Mouse (Mus musculus) heart, embryonic 12.5 days (tissue): ENCODE measurements at regions not wholly inside any gene's neighbourhood (a gene's known extent, or its start where the extent isn't known, plus 50 kb on each side); places are given as distances from the start of the nearest gene placed in this dataset.
"Not testable (repeated sequence)": the region's sequence is repeated elsewhere in the genome, so short reads cannot be mapped to it uniquely, and the experiment has no call there.

Source experiments
- ATAC-seq: fragments of 200-750 bp; cut with Nextera tagmentation; 2 replicates; pipeline ENCODE4 v1.8.0; 2017; ENCODE audit warnings: moderate TSS enrichment, moderate library complexity; ENCODE audit not compliant: insufficient number of reproducible peaks, low FRiP score
- H3K27ac ChIP-seq: fragments of 300-500 bp; sonication (generic); 2 replicates; pipeline ENCODE4 v1.5.1; 2016; ENCODE audit warnings: mild to moderate bottlenecking, moderate library complexity; ENCODE audit not compliant: poor library complexity, severe bottlenecking
- H3K27me3 ChIP-seq: fragments of 300-500 bp; sonication (generic); replicated peaks from 2 replicates; pipeline ENCODE4 v1.6.1; 2016; ENCODE audit warnings: mild to moderate bottlenecking, moderate library complexity
- H3K36me3 ChIP-seq: fragments of 300-500 bp; sonication (generic); 2 replicates; pipeline ENCODE4 v1.6.1; 2016; ENCODE audit warnings: mild to moderate bottlenecking, moderate library complexity
- H3K4me1 ChIP-seq: fragments of 300-500 bp; sonication (generic); replicated peaks from 2 replicates; pipeline ENCODE4 v1.6.1; 2016; ENCODE audit warnings: mild to moderate bottlenecking
- H3K4me2 ChIP-seq: fragments of 300-500 bp; sonication (generic); 2 replicates; pipeline ENCODE4 v1.6.1; 2016; ENCODE audit warnings: mild to moderate bottlenecking, moderate library complexity
- H3K4me3 ChIP-seq: fragments of 300-500 bp; sonication (generic); 2 replicates; pipeline ENCODE4 v1.5.1; 2016; ENCODE audit warnings: mild to moderate bottlenecking
- H3K9ac ChIP-seq: fragments of 300-500 bp; sonication (generic); 2 replicates; pipeline ENCODE4 v1.6.1; 2016; ENCODE audit warnings: mild to moderate bottlenecking, moderate library complexity
- H3K9me3 ChIP-seq: fragments of 300-500 bp; sonication (generic); replicated peaks from 2 replicates; pipeline ENCODE4 v1.6.1; 2016; ENCODE audit warnings: mild to moderate bottlenecking, moderate library complexity
- WGBS: fragments of 180-500 bp; shearing (Covaris S2); methylation state at CpG from one replicate; pipeline ENCODE4 v1.1.7; 2016; 5-methylcytosine and 5-hydroxymethylcytosine counted together

DNA sequence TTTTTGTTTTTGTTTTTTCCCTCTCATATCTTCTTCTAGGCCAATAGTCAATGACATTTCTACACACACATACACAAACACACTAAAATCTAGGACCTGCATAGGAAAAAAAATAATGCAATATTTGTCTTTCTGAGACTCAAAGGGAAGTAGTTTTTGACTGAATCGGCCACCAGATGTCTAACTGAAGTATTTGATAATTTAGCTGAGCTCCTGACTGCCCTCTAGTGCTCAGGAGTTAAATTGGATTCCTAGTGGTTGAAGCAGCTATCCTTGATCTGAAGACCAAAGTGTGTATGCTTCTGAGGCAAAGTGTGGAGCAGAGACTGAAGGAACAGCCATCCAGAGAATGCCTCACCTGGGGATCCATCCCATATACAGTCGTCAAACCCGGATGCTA, 672.2 kb downstream of the Dad1 start:
- H3K27ac ChIP-seq, H3K36me3 ChIP-seq, H3K4me1 ChIP-seq, H3K9ac ChIP-seq, H3K27me3 ChIP-seq, H3K9me3 ChIP-seq, H3K4me3 ChIP-seq, ATAC-seq, H3K4me2 ChIP-seq: not testable (repeated sequence)
- 41% methylated on average over 3 of the region's 3 CpGs for WGBS

- WGBS = 90% methylated on average over 1 of the region's 1 CpGs
- ATAC-seq, H3K36me3 ChIP-seq, H3K27me3 ChIP-seq, H3K4me1 ChIP-seq, H3K9ac ChIP-seq, H3K4me2 ChIP-seq, H3K4me3 ChIP-seq, H3K27ac ChIP-seq, H3K9me3 ChIP-seq: not testable (repeated sequence)
Observed at GRCm38 (mm10) chr14:53576927-53577326, 677.0 kb downstream of the Dad1 start.

DNA sequence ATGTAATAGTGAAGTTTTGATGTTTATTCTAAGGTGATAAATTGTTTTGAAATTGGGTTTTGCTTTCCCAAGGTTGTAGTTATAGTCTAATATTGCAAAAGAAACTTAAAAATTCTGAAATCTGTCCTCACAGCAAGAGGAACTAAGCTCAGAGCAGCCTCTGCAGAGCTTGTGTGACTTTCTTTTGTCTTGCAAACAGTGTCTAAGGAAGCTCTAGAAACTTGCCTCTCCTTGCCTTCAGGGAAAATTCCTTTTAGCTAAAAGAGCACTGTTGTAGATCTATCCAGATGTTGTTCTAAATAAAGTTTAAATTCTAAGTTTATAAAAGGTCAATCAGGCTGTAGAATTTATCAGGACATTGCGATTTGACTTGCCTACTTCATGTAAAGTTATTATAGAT, 681.2 kb downstream of the Dad1 start:
- WGBS = 68% methylated on average over 1 of the region's 1 CpGs

DNA sequence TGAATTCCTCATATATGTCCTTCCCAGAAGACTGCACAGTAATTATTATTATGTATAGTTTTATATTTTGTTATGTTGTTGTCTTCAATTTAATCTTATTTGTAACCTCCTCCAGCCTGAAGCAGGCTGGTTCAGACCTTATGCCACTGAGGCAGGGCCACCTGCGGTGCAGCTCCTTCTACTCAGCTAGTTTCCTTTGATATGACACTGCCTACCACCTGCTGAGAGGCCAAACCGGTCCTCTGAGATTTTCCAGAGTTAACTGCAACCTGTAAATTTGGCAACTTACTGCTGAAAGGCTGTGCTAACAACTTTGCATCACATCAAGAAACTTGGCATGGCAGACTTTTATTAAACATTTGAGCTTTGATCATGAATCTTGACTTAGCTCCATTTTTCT, 691.3 kb downstream of the Dad1 start:
- no peak overlapping the region for H3K27ac ChIP-seq
- no peak for ATAC-seq
- H3K27me3 ChIP-seq = no peaks in the 10 kb centered on the region
- WGBS = 34% methylated on average over 2 of the region's 2 CpGs
- no peaks in the 10 kb centered on the region for H3K4me1 ChIP-seq
- H3K36me3 ChIP-seq = no peaks in the 10 kb centered on the region
- H3K4me3 ChIP-seq = no peak overlapping the region
- H3K9me3 ChIP-seq = no peaks in the 10 kb centered on the region
- no peak overlapping the region for H3K4me2 ChIP-seq
- no peak overlapping the region for H3K9ac ChIP-seq

More for the DNA sequence above, 681.2 kb downstream of the Dad1 start:
- not testable (repeated sequence) for ATAC-seq, H3K4me1 ChIP-seq, H3K27ac ChIP-seq, H3K4me3 ChIP-seq, H3K9me3 ChIP-seq, H3K9ac ChIP-seq, H3K27me3 ChIP-seq, H3K4me2 ChIP-seq, H3K36me3 ChIP-seq

GRCm38 (mm10) chr14:53560146-53560545, 693.8 kb downstream of the Dad1 start:
- ATAC-seq, H3K9me3 ChIP-seq, H3K9ac ChIP-seq, H3K36me3 ChIP-seq, H3K27me3 ChIP-seq, H3K4me2 ChIP-seq, H3K4me3 ChIP-seq, H3K27ac ChIP-seq, H3K4me1 ChIP-seq: not testable (repeated sequence)
- 71% methylated on average over 5 of the region's 5 CpGs for WGBS

- H3K27ac ChIP-seq, H3K4me1 ChIP-seq, H3K4me2 ChIP-seq, H3K9ac ChIP-seq, ATAC-seq, H3K36me3 ChIP-seq, H3K4me3 ChIP-seq, H3K9me3 ChIP-seq, H3K27me3 ChIP-seq: not testable (repeated sequence)
Observed at GRCm38 (mm10) chr14:53559386-53559920, 694.5 kb downstream of the Dad1 start.

GRCm38 (mm10) chr14:53553771-53554170, 700.1 kb downstream of the Dad1 start:
- H3K4me3 ChIP-seq = no peak overlapping the region
- H3K36me3 ChIP-seq = no peaks in the 10 kb centered on the region
- H3K9ac ChIP-seq = no peak overlapping the region
- no peak overlapping the region for H3K27ac ChIP-seq
- H3K4me2 ChIP-seq = no peak overlapping the region
- 0 out of 2 replicates have a peak, but pooled peaks cover 5% of the 10 kb centered on the region for H3K9me3 ChIP-seq
- no peak for ATAC-seq
- no peaks in the 10 kb centered on the region for H3K27me3 ChIP-seq
- H3K4me1 ChIP-seq = no peaks in the 10 kb centered on the region

- not testable (repeated sequence) for H3K4me2 ChIP-seq, ATAC-seq, H3K4me1 ChIP-seq, H3K36me3 ChIP-seq, H3K27me3 ChIP-seq, H3K9ac ChIP-seq, H3K27ac ChIP-seq, H3K9me3 ChIP-seq, H3K4me3 ChIP-seq
Observed at GRCm38 (mm10) chr14:53547365-53547764, 706.5 kb downstream of the Dad1 start.

DNA sequence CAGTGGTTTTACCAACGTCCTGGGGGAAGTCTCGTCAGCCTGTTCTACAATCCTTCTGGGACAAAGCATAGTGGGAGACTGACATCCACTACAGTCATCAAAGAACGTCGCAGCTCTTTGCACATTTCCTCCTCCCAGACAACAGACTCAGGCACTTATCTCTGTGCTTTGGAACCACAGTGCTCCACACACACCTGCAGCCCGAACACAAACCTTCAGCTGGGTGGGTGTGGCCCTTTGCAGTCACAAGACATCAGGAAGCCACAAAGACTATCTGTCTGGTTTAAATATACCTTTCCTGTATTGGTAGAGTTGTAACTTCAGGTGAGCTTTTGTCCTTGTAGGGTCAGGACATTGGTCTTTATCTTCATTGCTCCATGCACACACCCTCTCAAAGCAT, 708.6 kb downstream of the Dad1 start:
- H3K9me3 ChIP-seq = no peaks in the 10 kb centered on the region
- ATAC-seq = no peak
- 52% methylated on average over 5 of the region's 5 CpGs for WGBS
- H3K4me2 ChIP-seq = no peak overlapping the region
- no peaks in the 10 kb centered on the region for H3K27me3 ChIP-seq
- H3K36me3 ChIP-seq = no peaks in the 10 kb centered on the region
- H3K9ac ChIP-seq = no peak overlapping the region
- H3K27ac ChIP-seq = no peak overlapping the region
- H3K4me1 ChIP-seq = no peaks in the 10 kb centered on the region
- no peak overlapping the region for H3K4me3 ChIP-seq

DNA sequence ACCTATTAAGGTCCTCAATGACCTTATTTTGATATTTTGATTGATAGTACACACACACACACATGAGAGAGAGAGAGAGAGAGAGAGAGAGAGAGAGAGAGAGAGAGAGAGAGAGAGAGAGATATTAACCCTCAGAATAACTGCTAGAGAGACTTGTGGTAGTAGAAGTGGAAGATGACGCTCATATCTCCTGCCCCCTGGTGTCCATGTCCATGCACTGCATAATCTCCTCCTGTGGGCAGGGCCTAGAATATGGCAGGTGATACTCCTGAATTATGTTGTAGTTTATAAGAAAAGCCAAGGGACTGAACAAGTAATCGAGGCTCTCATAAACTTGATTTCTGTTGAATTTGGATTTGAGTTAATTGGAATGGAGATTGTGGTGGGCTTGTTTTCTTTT, 712.3 kb downstream of the Dad1 start:
- H3K9me3 ChIP-seq, H3K9ac ChIP-seq, H3K4me3 ChIP-seq, H3K27ac ChIP-seq, H3K4me1 ChIP-seq, H3K36me3 ChIP-seq, ATAC-seq, H3K27me3 ChIP-seq, H3K4me2 ChIP-seq: not testable (repeated sequence)
- 45% methylated on average over 2 of the region's 2 CpGs for WGBS

DNA sequence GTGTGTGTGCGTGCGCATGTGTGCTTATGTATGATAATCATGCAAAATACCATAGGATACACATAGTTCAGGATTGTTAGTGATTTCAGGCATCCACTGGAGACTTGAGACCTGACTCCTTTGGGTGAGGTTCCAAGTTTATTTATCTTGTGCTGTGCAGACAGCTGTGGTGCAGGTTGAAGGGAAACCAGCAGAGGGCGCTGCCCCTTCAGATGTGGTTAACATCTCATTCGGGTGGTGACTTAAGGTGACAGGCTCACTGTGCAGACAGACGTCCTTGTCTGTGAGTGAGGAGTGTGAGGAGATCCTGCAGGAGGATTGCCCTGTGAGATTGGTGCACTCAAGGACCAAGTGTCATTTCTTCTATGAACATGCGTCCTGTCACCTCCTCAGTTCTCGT, 716.0 kb downstream of the Dad1 start:
- not testable (repeated sequence) for H3K4me3 ChIP-seq, H3K9me3 ChIP-seq, H3K4me1 ChIP-seq, H3K27ac ChIP-seq, H3K27me3 ChIP-seq, H3K4me2 ChIP-seq, ATAC-seq, H3K36me3 ChIP-seq, H3K9ac ChIP-seq
- 48% methylated on average over 7 of the region's 7 CpGs for WGBS

DNA sequence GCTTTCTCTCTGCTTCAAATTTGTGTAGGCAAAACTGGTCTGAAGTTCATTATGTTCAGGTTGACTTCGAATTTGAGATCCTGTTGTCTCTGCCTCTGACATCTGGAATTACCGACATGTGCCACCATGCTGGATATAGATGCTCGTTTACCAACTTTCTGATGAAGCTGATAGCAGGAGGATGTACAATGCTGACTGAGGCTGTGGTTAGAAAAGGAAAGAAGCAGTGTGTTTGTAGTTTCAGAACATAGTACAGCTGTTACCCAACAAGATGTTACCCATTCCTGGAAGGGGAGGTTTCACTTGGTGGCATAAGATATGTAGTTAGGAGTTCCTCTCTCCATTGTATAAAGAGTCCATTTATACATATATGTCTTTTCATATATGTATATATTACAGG, 730.5 kb downstream of the Dad1 start:
- no CpG with 5 or more reads among the region's 3 CpGs for WGBS

More for the DNA sequence above, 730.5 kb downstream of the Dad1 start:
- not testable (repeated sequence) for H3K27me3 ChIP-seq, H3K4me3 ChIP-seq, H3K9ac ChIP-seq, H3K4me1 ChIP-seq, H3K27ac ChIP-seq, H3K36me3 ChIP-seq, H3K9me3 ChIP-seq, ATAC-seq, H3K4me2 ChIP-seq
